Mouse (Mus musculus) G1E (cell line): ENCODE data around the gene Asic4.

Experiments used
- CTCF ChIP-seq: IDR thresholded peaks from 2 replicates; pipeline ENCODE4 v1.5.1; 2012; ENCODE audit warnings: low read depth, low read length, inconsistent platforms, mixed read lengths
- GATA1 ChIP-seq: IDR thresholded peaks from 2 replicates; pipeline ENCODE4 v1.6.1; 2012; ENCODE audit warnings: borderline replicate concordance, low read length, inconsistent platforms, mixed read lengths
- GATA2 ChIP-seq: IDR thresholded peaks from 2 replicates; pipeline ENCODE4 v1.6.1; 2012; ENCODE audit warnings: low read depth, low read length, inconsistent platforms, borderline replicate concordance
- POLR2AphosphoS5 ChIP-seq: IDR thresholded peaks from 2 replicates; pipeline ENCODE4 v1.6.1; 2012; ENCODE audit warnings: low read depth, low read length, inconsistent platforms; ENCODE audit not compliant: insufficient replicate concordance
- TAL1 ChIP-seq: conservative IDR thresholded peaks from 2 replicates; pipeline ENCODE4 v1.6.1; 2012; ENCODE audit warnings: low read depth, low read length, inconsistent platforms, mixed read lengths

DNA sequence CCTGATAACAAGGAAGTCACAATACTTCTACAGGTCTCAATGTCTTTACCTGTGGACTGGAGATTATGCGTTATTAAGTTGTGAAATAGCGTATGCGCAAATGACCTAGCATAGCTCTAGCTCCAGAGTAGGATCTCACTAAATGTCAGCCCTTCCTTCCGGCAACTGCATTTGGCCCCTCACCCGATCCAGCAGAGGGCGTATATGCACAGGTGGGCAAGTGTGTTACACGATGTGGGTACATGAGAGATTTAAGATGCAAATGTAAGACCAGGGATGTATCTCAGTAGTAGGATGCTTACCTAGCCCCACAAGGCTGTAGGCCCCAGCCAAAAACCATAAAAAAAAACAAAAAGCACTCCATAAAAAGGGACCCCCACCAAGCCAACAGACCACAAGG lies 49.2 kb downstream of the Asic4 start:
- no peak for TF ChIP-seq GATA2
- TF ChIP-seq GATA1, result no peak
- TF ChIP-seq TAL1, result no peak
- TF ChIP-seq CTCF, result 0 out of 2 replicates have a peak, but pooled peaks have one; percentile 5
- no peak for TF ChIP-seq POLR2AphosphoS5
